Mouse (Mus musculus): ENCODE data around the gene Abhd17c. TPM values are rescaled to one million over a fixed set of nuclear protein-coding genes. Genes with fewer than 3 reads are reported as not detected.

The Abhd17c gene
- polyA plus RNA-seq, 1 experiment from 2014 or later = 3.2 TPM

GRCm38 (mm10) chr7:84116621-84117542 lies 34.8 kb downstream of the Abhd17c start:
- H3K4me1 ChIP-seq (ENCODE audit: control insufficient read depth, low read depth, low read length) = peaks cover 14% of the 10 kb centered on the region
- 71% methylated on average over 7 of the region's 7 CpGs for WGBS (ENCODE audit: insufficient replicate concordance)
- no peak overlapping the region for H3K4me3 ChIP-seq (ENCODE audit: low read depth, low read length)
- no peak overlapping the region for H3K4me2 ChIP-seq (ENCODE audit: low read depth, low read length)
- no peak for ATAC-seq (ENCODE audit: low read depth)
- no peaks in the 10 kb centered on the region for H3K27me3 ChIP-seq (ENCODE audit: control insufficient read depth, insufficient read depth, low read depth, low read length)
- peaks cover 6% of the 10 kb centered on the region; the same call in 1 of the 2 replicates for H3K36me3 ChIP-seq (ENCODE audit: control insufficient read depth, insufficient read depth)
- no peak overlapping the region for H3K27ac ChIP-seq (ENCODE audit: low read length)
- H3K9me3 ChIP-seq (replicated peaks; ENCODE audit: control insufficient read depth, low read length) = no peaks in the 10 kb centered on the region
- no peak overlapping the region for H3K9ac ChIP-seq (ENCODE audit: low read depth, low read length)

- no peak overlapping the region for H3K4me2 ChIP-seq (ENCODE audit: low read depth, low read length)
- no peak overlapping the region for H3K9ac ChIP-seq (ENCODE audit: low read depth, low read length)
- no peak overlapping the region for H3K4me3 ChIP-seq (ENCODE audit: low read depth, low read length)
- no peak for ATAC-seq (ENCODE audit: low read depth)
- H3K36me3 ChIP-seq (ENCODE audit: control insufficient read depth, insufficient read depth) = peaks cover 6% of the 10 kb centered on the region; the same call in 1 of the 2 replicates
- peaks cover 2% of the 10 kb centered on the region for H3K4me1 ChIP-seq (ENCODE audit: control insufficient read depth, low read depth, low read length)
- 35% methylated on average over 2 of the region's 2 CpGs for WGBS (ENCODE audit: insufficient replicate concordance)
- no peak overlapping the region for H3K27ac ChIP-seq (ENCODE audit: low read length)
- H3K27me3 ChIP-seq (ENCODE audit: control insufficient read depth, insufficient read depth, low read depth, low read length) = no peaks in the 10 kb centered on the region
- H3K9me3 ChIP-seq (replicated peaks; ENCODE audit: control insufficient read depth, low read length) = no peaks in the 10 kb centered on the region
Measured at GRCm38 (mm10) chr7:84115385-84115784, 36.3 kb downstream of the Abhd17c start.

- no peak overlapping the region for H3K9ac ChIP-seq (ENCODE audit: low read depth, low read length)
- H3K4me3 ChIP-seq (ENCODE audit: low read depth, low read length) = no peak overlapping the region
- H3K4me2 ChIP-seq (ENCODE audit: low read depth, low read length) = no peak overlapping the region
- H3K4me1 ChIP-seq (ENCODE audit: control insufficient read depth, low read depth, low read length) = no peaks in the 10 kb centered on the region; the same call in none of the 2 replicates
- H3K27ac ChIP-seq (ENCODE audit: low read length) = no peak overlapping the region
- ATAC-seq (ENCODE audit: low read depth) = no peak
- no peaks in the 10 kb centered on the region for H3K9me3 ChIP-seq (replicated peaks; ENCODE audit: control insufficient read depth, low read length)
- H3K36me3 ChIP-seq (ENCODE audit: control insufficient read depth, insufficient read depth) = peaks cover 6% of the 10 kb centered on the region; the same call in 1 of the 2 replicates
- 65% methylated on average over 3 of the region's 3 CpGs for WGBS (ENCODE audit: insufficient replicate concordance)
- no peaks in the 10 kb centered on the region for H3K27me3 ChIP-seq (ENCODE audit: control insufficient read depth, insufficient read depth, low read depth, low read length)
Measured at GRCm38 (mm10) chr7:84114775-84115174, 36.9 kb downstream of the Abhd17c start.

GRCm38 (mm10) chr7:84113035-84113390 lies 38.7 kb downstream of the Abhd17c start:
- Histone ChIP-seq H3K9me3 (replicated peaks; ENCODE audit: control insufficient read depth, low read length) (no peaks in the 10 kb centered on the region), H3K27ac (ENCODE audit: low read length) (no peak overlapping the region), H3K27me3 (ENCODE audit: control insufficient read depth, insufficient read depth, low read depth, low read length) (no peaks in the 10 kb centered on the region), H3K9ac (ENCODE audit: low read depth, low read length) (no peak overlapping the region), H3K36me3 (ENCODE audit: control insufficient read depth, insufficient read depth) (peaks cover 6% of the 10 kb centered on the region; the same call in 1 of the 2 replicates), H3K4me2 (ENCODE audit: low read depth, low read length) (no peak overlapping the region), H3K4me1 (ENCODE audit: control insufficient read depth, low read depth, low read length) (no peaks in the 10 kb centered on the region; the same call in none of the 2 replicates), H3K4me3 (ENCODE audit: low read depth, low read length) (no peak overlapping the region)
- ATAC-seq (ENCODE audit: low read depth) = no peak
- 79% methylated on average over 8 of the region's 8 CpGs for WGBS (ENCODE audit: insufficient replicate concordance)

GRCm38 (mm10) chr7:84112351-84113034 lies 39.2 kb downstream of the Abhd17c start:
- Histone ChIP-seq H3K27ac (ENCODE audit: low read length) (peak overlapping the region; percentile 59; the same call in 1 of the 2 replicates), H3K4me3 (ENCODE audit: low read depth, low read length) (no peak overlapping the region), H3K4me2 (ENCODE audit: low read depth, low read length) (no peak overlapping the region), H3K36me3 (ENCODE audit: control insufficient read depth, insufficient read depth) (peaks cover 6% of the 10 kb centered on the region; the same call in 1 of the 2 replicates), H3K9me3 (replicated peaks; ENCODE audit: control insufficient read depth, low read length) (no peaks in the 10 kb centered on the region), H3K9ac (ENCODE audit: low read depth, low read length) (no peak overlapping the region), H3K4me1 (ENCODE audit: control insufficient read depth, low read depth, low read length) (no peaks in the 10 kb centered on the region; the same call in none of the 2 replicates), H3K27me3 (ENCODE audit: control insufficient read depth, insufficient read depth, low read depth, low read length) (no peaks in the 10 kb centered on the region)
- ATAC-seq (ENCODE audit: low read depth) = no peak
- 69% methylated on average over 6 of the region's 6 CpGs for WGBS (ENCODE audit: insufficient replicate concordance)

- H3K9ac ChIP-seq (ENCODE audit: low read depth, low read length) = no peak overlapping the region
- H3K9me3 ChIP-seq (replicated peaks; ENCODE audit: control insufficient read depth, low read length) = no peaks in the 10 kb centered on the region
- H3K36me3 ChIP-seq (ENCODE audit: control insufficient read depth, insufficient read depth) = peaks cover 6% of the 10 kb centered on the region; the same call in 1 of the 2 replicates
- H3K27ac ChIP-seq (ENCODE audit: low read length) = peak overlapping the region; percentile 59
- no peak overlapping the region for H3K4me2 ChIP-seq (ENCODE audit: low read depth, low read length)
- ATAC-seq (ENCODE audit: low read depth) = peak; percentile 64; the same call in 1 of the 2 replicates
- WGBS (ENCODE audit: insufficient replicate concordance) = 59% methylated on average over 10 of the region's 10 CpGs
- H3K4me3 ChIP-seq (ENCODE audit: low read depth, low read length) = no peak overlapping the region
- H3K4me1 ChIP-seq (ENCODE audit: control insufficient read depth, low read depth, low read length) = no peaks in the 10 kb centered on the region; the same call in none of the 2 replicates
- no peaks in the 10 kb centered on the region for H3K27me3 ChIP-seq (ENCODE audit: control insufficient read depth, insufficient read depth, low read depth, low read length)
Measured at GRCm38 (mm10) chr7:84111716-84112350, 39.9 kb downstream of the Abhd17c start.

- no peak overlapping the region for H3K9ac ChIP-seq (ENCODE audit: low read depth, low read length)
- no peak for ATAC-seq (ENCODE audit: low read depth)
- no peak overlapping the region for H3K4me3 ChIP-seq (ENCODE audit: low read depth, low read length)
- 69% methylated on average over 1 of the region's 1 CpGs for WGBS (ENCODE audit: insufficient replicate concordance)
- H3K36me3 ChIP-seq (ENCODE audit: control insufficient read depth, insufficient read depth) = no peaks in the 10 kb centered on the region; the same call in 1 of the 2 replicates
- no peak overlapping the region for H3K27ac ChIP-seq (ENCODE audit: low read length)
- H3K4me2 ChIP-seq (ENCODE audit: low read depth, low read length) = no peak overlapping the region
- H3K27me3 ChIP-seq (ENCODE audit: control insufficient read depth, insufficient read depth, low read depth, low read length) = no peaks in the 10 kb centered on the region
- H3K4me1 ChIP-seq (ENCODE audit: control insufficient read depth, low read depth, low read length) = no peaks in the 10 kb centered on the region
- H3K9me3 ChIP-seq (replicated peaks; ENCODE audit: control insufficient read depth, low read length) = no peaks in the 10 kb centered on the region
Measured at GRCm38 (mm10) chr7:84106942-84107341, 44.8 kb downstream of the Abhd17c start.

GRCm38 (mm10) chr7:84102589-84102988 lies 49.1 kb downstream of the Abhd17c start:
- ATAC-seq (ENCODE audit: low read depth) = no peak
- Histone ChIP-seq H3K9ac (ENCODE audit: low read depth, low read length) (no peak overlapping the region), H3K27me3 (ENCODE audit: control insufficient read depth, insufficient read depth, low read depth, low read length) (no peaks in the 10 kb centered on the region), H3K4me1 (ENCODE audit: control insufficient read depth, low read depth, low read length) (no peaks in the 10 kb centered on the region), H3K27ac (ENCODE audit: low read length) (no peak overlapping the region), H3K36me3 (ENCODE audit: control insufficient read depth, insufficient read depth) (no peaks in the 10 kb centered on the region), H3K9me3 (replicated peaks; ENCODE audit: control insufficient read depth, low read length) (no peaks in the 10 kb centered on the region), H3K4me2 (ENCODE audit: low read depth, low read length) (no peak overlapping the region), H3K4me3 (ENCODE audit: low read depth, low read length) (no peak overlapping the region)
- 74% methylated on average over 1 of the region's 1 CpGs for WGBS (ENCODE audit: insufficient replicate concordance)

Measured in liver, embryonic 16.5 days (tissue).